Mouse (Mus musculus): ENCODE results near the gene Hoxa5. TPM values are rescaled to one million over a fixed set of nuclear protein-coding genes. Genes with fewer than 3 reads are reported as not detected.

Hoxa5 gene
- total RNA-seq (2022): 10 to 100 TPM; 10.8 to 15.6 (median 13.3) TPM

DNA sequence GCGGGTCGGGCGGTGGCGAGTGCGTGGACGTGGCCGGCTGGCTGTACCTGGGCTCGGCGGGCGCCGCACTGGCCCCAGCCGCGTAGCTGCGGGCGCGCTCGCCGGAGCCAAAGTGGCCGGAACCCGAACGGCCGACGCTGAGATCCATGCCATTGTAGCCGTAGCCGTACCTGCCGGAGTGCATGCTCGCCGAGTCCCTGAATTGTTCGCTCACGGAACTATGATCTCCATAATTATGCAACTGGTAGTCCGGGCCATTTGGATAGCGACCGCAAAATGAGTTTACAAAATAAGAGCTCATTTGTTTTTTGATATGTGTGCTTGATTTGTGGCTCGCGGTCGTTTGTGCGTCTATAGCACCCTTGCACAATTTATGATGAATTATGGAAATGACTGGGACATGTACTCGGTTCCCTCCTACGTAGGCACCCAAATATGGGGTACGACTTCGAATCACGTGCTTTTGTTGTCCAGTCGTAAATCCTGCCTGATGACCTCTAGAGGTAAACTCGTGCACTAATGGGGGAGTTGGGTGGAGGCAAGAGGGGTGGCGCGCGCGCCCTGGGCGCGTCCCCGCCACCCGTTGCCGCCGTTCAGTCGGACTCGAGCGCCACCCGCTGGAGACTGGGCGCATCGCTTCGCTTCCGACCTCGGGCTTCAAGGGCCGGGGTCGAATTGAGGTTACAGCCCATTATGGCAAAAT lies at the start of gene Hoxa5:
Gene Hoxa5 (minus strand): TSS at position 538 of the 703 bp plus-strand sequence.
- peak; percentile 85 for DNase-seq

DNA sequence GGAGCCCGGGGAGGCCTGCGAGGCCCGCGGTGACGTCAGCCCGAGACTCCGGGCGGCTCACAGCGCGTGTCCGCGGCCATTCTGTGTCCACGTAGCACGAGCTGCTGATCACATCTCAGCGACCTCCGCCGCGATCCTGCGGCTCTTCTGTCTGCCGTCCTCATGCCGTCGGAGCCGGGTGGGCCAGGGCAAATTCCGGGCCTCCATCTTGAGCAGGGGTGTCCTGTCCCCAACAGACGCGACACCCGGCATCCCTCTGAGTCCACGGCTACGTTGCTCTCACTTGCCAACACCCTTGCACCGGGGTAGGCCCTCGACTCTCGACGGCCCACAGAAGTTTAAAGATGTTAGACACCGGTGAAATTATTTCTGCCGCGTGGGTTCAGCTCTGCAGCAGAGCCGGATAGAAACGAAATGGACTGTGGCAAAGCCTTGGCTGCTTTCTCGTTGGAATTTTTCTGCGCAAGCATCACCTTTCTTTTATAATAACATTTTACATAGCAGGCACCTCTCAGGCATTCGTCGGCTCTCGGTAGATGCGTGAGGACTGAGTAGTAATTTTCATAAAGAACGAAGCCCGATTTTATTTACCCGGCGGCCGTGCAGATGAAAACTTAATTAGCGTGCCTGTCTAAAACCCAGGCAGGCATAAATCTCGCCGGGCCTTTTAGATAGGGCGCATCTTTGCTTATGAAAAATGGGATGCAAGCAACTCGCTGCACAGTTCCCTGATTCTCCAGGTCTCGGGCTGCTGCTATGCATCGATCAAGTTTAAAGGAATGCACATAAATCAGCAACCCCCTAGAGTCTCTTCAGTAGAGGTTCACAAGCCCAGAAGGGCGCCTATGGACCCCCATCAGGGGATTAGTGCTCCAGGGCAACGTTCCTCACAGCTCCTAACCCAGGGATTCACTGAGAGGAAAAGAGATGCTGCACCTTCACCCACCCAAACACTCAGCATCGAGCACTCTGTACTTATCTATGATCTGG lies 49.4 kb upstream of the Hoxa5 start:
- no peak for DNase-seq

DNA sequence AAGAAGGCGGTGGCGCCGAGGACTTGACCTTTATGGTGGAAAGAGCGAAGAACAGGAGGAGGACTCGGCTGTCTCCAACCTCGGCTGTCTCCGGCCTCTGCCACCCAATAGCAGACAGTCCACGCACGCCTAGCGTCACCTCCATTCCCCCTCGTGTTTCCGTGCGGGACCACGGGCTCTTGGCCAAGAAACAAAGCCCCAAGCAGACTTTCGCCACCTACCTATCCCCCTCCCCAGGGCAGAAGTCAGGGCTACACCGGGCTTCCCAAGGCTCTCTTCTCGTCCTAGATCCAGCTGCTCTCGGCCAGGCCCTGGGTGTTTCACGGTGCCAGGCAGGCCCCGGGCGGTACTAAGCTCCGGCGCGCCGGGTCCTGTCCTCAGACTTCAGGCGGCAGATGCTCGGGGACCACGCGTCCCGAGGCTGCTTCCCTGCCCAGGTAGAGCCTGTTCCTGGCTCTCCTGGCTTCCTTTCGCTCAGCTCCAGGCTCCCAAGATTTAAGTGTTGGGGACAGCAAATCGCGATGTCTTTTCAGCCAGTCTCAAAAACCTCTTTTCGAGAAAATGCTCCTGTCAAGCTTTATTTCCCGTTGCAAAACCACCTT lies 48.5 kb upstream of the Hoxa5 start:
- no peak for DNase-seq

DNA sequence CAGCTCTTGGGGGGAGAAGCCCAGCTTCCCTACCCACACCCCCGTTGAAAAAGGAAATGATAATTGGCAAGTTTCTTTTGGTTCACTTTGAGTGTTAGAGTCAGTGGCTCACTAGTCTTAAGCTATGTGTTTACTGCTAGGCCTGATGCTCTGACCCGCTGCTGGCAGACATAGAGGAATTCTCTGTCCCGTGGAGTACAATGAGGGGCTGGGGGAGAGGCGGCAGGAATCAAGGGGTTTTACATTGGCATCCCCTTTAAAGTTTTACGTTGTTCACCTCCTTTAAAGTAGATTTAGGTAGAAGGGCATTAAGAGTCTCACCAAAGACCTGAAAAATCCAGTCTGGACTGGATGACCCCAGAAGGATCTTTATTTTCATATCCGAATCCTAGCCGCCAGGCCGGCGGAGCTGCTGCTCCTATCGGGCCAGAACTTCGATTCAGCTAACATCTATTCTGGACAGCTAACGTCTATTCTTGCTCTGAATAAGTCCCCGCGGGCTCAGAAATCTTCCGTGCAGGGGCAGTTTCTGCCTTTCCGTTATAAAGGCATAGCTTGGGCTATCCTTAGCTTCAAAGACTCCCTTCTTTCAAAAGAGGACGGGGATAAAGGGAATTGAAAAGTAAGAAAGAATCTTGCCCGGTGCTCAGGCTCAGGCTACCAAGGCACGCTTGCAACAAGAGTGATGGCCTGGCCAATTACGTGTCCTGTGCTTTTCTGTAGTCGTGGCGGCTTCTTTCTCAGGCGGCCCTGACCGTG lies 47.8 kb upstream of the Hoxa5 start:
- no peak for DNase-seq

DNA sequence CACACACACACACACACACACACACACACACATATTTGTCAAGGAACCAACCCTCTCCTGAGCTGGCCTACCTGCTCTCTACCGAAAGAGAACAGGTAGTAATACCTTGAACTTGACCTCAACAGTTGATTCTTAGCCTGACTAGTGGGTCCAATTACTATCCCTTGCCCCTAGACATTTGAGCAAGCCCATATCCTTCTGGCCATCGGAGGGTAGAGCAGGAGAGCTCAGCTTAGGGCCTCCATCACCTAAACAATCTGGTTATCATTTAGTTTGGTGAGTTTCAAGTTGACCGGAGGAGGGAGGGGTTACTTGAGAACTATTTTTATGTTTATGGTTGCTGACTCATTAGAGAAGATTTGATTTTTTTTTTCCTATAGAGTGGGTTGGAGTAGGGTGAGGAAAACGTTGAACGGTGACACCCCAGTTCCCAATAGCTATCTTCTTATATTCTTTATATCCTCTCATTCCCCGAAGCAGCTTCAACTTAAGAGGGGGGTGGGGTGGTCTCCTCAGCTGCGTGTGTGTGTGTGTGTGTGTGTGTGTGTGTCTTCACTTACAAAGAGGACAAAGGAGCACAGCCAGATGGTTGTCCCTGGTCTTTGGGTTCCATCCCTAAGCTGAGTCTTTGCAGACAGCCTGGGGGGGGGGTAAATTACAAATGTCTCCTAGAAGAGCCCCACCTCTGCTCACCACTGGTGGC lies 46.9 kb upstream of the Hoxa5 start:
- DNase-seq: no peak

DNA sequence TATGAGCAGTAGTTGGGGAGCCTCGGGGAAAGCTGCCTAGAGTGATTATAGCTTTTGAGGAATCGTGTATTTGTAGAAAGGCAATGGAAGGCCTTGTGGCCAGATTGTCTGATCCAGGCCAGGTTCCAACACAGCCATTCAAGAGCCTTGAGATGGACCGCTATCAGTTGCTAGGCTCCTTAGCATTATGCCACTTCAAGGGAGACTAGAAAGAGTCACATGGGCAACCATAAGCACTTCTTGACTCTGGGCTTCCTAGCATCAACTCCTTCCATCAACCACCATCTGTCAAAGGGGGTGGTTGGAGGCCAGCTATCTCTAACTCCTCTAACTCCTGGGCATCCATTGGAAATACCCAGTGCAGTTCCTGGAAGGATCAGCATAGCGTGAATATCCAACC lies 45.4 kb upstream of the Hoxa5 start:
- DNase-seq: no peak

DNA sequence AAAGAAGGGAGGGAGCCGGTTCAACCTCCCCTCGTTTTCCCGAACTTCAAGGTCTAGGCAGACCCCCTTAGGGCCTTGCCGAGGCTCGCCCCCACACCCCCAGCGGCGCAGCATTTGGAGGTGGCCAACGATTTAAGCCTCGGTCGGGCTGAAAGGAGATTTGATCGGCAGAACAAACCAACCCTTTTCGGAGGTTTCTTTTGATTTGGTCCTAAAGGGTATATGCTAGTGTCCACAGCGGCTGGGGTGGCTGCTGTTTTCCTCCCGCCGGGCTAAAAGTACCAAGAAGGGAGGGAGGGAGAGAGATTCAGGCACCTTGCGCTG lies 45.0 kb upstream of the Hoxa5 start:
- DNase-seq: no peak

DNA sequence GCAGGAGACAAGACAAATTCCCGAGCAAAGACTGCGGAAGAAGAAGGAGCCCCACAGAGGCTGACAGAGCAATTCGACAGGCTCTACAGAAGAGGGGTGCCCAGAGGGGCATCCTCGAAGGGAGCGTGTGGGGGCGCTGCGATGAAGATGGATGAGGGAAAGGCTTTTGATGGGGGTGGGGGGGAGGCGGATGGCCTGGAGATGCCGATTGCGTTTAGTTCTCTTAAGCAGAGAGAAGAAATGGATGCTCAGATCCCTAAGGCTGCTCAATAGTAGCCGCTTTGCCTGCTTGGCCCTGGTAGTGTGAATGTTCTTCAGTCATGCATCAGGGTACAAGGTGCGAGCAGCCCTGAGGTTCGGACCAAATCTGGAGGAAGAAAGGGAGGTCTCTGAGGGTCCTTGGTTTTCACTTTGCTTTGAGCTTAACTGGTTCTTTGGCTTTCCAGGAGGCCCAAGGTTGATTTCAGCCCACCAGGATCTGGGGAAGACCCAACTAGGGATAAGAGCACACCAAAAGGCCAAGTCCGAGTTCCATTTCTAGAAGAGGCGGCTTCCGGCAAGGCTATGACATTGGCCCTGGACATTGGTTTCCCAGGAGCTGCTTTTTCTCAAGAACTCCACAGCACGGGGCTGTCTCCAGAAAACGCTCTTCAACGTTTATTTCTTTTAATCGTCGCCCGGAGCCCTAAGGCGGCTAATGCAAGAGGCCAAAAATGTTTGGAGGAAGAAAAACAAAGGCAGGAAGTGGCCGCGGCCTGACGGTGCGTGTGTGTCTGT lies 44.4 kb upstream of the Hoxa5 start:
- no peak for DNase-seq

DNA sequence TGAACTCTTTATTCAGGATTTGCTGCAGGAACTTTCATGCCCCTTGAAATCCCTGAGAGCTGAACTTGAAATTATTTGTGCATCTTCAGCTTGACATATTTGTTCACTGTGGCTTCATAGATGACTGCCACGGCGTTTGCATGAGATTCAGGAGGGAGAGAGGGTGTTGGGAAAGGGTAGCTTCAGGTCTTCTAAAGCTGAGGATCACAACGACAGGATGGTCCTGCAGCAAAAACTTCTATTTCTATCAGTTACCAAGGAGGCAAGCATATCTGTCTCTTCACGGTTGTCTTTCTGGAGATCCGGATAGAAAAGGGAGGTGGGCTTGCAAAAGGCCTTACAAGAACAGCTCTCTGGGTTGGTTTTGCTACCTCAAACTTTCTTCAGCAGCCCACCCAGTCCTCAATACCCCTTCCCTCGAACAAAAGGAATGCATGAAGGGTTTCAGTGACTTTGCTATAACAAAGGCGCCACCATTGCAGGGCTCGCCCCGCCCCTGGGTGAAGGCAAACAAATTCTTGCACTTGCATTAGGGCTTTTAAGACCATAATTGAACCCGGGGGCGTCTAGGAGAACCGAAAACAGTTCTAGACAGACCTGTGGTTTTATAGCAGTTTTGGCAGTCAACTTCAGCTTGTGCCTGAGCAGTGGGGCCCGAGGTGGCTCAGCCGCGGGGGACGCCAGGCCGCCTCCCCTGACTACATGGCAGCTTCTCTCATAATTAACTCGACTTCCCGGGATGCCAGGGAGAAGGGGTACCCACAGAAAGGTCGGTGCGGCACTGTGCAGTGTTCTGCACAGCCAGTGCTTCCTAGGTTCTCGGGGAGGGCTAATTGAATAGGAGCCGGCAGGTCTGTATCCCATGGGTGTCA lies 43.6 kb upstream of the Hoxa5 start:
- DNase-seq: no peak

DNA sequence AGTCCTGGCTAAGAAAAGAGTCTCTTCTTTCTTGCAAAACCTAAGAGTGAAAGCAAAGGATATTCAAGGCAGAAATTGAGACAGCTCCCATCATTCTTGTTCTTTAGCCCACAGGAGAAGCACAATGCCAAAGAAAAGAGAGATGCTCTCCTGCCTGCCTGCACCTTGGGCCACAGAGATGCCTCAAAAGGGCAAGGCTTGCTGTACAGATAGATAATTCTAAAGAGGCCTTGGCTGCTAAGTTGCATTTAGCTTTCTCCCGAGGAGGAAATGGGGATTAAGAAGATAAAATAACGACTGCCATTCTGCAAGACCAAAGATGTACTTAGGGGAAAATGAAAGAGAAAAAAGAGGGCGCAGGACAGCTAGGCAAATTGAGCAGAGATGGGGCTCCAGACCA lies 42.5 kb upstream of the Hoxa5 start:
- no peak for DNase-seq

DNA sequence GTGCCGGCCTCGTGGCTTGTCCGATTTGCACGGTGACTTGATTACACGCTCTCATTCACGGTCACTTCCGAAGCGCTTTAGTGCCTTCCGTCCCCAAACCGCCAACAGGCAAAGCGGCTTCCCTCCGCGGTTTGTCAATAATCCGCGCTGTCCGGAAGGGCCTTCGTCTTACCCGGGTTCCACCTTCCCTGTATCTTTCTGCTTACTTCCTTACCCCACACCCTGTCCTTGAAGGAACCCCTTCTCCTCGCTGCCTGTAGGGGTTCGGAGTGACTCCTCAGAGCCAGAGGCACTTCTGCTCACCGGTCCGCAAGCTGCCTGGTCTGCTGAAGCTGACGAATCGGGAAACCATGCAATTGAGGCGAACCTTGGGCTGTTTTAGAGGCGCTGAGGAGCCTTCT lies 42.0 kb upstream of the Hoxa5 start:
- no peak for DNase-seq

DNA sequence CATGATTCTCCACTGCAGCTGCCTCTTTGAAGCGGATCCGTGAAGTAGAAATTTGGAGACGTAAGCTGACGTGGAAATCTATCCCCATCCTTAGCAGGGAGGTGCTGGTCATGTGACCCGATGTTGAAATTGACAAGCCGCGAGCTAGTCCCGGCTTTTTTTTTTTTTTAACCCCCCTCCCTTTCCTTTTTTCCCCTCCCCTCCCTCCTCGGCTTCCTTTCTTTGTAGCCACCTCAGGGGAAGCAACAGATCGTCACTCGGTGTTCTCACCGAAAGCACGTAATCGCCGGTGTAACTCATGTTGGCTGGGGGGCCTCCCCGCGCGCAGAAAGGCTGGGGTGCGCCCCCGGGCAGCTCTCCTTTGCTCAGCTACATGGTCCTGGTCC lies 41.4 kb upstream of the Hoxa5 start, which contains the start of gene Hoxa11:
Gene Hoxa11 (minus strand): TSS at position 54 of the 386 bp plus-strand sequence.
- no peak for DNase-seq

DNA sequence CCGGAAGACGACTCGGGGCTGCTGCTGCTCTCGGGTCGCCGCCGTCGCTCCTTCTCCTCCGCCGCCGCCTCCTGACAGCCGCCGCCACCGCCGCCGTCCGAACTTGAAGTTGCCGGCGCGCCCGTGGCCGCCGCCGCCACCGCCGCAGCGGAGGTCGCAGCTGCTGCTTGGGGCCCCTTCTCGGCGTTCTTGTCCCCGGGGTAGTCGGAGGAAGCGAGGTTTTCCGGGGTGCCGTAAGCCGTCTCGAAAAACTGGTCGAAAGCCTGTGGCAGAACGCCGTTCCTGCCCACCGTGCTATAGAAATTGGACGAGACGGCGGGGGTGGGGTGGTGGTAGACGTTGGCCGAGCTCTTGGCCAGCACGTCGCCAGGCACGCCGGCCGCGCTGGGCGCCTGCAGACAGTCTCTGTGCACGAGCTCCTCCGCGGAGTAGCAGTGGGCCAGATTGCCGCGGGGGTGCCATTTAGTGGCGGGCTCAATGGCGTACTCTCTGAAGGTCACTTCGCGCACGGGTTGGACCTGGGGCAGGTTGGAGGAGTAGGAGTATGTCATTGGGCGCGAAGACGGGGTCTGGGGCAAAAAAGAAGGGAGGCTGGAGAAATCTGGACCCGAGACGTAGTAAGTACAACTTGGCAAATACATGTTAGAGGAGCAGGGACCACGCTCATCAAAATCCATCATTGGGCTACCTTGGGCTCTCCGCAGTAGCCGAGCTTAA lies 40.8 kb upstream of the Hoxa5 start:
- DNase-seq: no peak

DNA sequence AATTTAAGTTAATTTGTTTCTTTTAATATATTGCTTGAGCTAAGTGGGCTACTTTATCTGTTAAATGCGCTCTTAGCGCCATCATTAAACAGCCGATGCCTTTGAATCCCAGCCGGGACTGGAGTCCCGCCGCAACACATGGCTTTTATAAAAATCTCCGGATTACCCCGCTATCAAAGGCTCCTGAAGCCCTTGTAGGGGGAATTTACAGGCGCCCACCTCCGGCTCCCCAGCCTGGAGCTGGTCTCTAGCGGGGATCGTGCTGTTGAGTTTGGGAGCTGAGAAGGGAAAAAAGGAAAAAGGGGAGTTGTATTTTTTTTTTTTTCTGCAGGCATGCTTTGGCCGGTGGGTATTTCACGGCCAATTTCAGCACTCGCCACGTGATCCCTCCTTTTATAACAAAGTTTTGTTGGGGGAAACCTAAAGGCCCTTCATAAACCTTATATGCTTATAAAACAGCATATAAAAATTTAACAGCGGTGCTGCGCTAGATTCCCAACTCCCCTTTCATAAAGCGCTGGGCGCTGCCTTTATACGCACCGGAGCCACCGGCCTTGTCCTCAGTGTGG lies 40.2 kb upstream of the Hoxa5 start:
- no peak for DNase-seq

DNA sequence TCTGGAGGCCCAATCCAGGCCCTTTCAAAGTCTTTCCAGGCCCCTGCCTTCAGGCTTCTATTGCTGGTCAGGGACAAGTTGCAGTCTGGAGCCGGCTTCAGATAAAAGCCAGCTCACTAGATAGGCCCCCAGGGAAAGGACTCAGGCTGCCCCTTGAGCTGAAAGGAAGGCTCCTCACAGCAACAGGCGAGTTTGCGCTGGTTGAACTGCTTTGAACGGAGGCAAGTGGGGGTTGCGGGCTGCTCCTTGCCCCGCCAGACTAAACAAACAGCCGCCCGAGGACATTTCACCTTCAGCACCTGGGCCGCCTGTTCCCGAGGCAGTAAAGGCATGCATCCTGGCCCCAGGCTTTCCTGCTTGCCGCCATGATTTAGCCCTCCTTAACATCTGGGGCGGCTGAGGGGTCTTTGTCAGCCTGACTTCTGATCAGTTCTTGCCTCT lies 39.3 kb upstream of the Hoxa5 start:
- DNase-seq: no peak

DNA sequence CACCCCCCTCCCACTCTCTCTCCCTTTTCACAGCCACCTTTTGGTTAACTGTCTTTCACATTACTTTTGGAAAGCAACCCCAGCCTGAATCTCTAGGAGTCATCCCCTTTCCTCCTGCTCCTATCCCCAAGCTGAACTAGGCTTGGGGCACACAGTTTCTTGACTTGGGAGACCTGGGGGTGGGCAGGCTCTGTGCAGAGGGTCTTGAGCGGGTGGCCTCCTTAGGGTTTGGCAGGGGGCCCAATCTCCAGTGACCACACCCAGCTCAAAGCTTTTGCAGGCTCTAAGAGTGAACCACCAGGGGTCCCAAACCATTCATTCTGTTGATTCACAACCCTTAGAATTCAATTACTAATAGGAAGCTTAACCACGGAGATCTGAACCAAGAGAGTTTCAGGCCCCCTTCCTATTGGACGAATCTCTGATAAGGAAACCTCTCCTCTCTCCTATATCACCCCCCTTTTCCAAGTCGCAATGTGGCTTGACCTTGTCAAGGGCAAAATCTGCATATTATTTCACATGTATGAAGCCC lies 38.5 kb upstream of the Hoxa5 start:
- DNase-seq: no peak

DNA sequence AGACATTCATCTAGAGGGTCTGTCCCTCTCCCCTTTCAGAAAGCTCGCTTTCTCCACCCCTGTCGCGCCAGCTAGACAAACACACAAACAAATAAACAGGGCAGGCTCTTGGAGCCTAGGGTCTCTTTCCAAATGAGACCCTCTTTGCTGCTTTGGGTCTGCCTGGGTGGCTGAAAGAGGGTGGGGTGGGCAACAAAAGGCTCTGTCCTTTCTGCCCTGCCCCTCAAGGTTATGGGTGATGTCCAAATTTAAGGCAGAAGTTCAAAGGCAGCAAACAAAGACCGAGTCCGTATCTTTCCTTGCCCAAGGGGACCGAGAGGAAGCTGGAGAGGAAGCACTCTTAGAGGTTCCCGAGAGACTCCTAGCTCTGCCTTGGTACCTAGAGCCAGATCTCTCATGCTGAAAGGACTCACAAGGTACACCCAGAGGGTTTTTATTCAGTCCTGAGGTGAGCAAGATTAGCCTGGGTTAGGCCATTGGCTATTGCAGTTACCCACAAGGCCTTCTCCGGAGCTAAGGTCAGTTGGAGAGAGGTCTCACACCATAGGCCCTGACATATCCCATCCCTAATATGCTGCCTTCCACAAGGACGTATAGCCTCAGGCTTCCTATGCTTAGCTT lies 36.7 kb upstream of the Hoxa5 start:
- no peak for DNase-seq

DNA sequence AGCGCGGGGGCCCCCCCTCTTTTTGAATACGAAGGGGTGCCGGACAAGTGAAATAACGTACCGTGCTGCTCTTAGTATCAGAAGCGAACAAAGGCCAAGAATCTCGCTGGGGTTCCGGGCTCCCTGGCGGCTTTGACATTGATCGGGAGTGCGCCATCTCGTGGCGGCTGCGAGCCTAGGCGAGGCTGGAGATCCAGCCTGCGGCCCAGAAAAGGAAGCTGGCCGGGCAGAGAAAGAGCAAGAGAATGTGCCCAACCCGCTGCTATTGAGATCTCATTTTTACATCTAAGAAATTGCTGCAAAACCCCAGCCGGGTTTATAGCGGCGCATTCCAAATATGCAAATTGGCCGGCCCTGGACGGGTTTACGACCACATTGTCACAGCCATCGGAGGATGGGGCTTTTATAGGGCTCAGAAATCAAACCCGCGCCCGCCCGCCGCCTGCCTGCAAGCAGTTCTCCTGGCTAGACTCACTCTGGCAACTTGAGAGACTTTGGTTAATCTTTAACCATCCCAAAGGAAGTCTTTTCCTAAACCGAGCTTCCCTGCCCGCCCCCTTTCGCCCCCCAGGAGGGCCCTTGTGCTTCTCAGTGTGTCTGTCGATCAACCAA lies 36.1 kb upstream of the Hoxa5 start, which contains the start of gene Hoxa10:
Gene Hoxa10 (minus strand): TSS at position 466 of the 612 bp plus-strand sequence.
- DNase-seq: no peak
